Mouse (Mus musculus) megakaryocyte, adult 5-6 weeks (primary cell): ENCODE results near the gene Slc12a5. TPM values are rescaled to one million over a fixed set of nuclear protein-coding genes. Genes with fewer than 3 reads are reported as not detected.

Experiments
- ATAC-seq: 2 replicates; pipeline ENCODE4 v1.8.0; 2016; ENCODE audit warnings: mild to moderate bottlenecking, inconsistent platforms; ENCODE audit not compliant: poor library complexity, severe bottlenecking
- total RNA-seq, 2 experiments: library from RNA; stranded (forward) in 1 of 2; stranded (reverse) in 1 of 2; fragments of 153-499, 151-499 nt in 1 of 2; fragments of 221-1000, 200-1000 nt in 1 of 2; gene quantifications; 2 replicates each; pipeline versions ENCODE4 v1.2.3 to v1.2.4; 2015 to 2017

Slc12a5 gene
- total RNA-seq, 2 experiments from 2014 or later, result 0.48 to 0.91 TPM

DNA sequence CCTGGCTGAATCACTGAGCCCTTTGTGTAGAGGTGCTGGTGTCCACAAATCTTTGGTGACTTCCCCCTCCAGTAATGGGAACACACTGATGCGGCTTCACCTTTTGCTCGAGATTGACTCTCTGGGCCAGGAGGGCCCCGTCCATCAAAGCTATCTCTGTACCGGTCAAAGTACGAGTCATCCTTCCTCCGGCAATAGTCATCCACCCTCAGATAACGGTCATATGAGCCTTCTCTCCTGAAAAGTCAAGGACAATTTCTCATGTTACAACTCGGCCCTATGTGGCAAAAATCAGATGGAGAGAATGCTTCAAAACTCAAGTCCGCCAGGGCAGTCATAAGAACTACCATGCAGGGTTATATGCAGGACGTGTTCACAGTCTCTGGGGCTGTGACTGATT is 49.7 kb downstream of the Slc12a5 start:
- ATAC-seq, result no peak

DNA sequence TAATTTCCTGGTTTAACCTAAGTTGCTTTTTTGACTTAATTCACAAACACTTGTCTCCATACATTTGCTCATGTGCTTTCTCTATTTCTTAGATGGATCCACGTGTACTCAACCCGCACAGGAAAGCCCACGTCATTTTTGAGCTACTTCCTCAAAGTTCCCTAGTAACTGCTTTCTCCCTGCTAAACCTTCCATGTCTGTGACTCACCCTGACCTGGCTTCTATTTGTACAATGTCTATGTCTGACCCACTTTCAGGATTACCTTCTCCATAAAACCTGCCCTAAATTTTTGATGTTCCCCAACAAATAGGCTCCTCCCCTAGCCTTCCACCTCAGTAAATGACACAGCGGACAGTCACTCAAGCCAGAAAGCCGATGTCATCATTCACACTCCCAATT is 54.3 kb downstream of the Slc12a5 start:
- ATAC-seq, result no peak

DNA sequence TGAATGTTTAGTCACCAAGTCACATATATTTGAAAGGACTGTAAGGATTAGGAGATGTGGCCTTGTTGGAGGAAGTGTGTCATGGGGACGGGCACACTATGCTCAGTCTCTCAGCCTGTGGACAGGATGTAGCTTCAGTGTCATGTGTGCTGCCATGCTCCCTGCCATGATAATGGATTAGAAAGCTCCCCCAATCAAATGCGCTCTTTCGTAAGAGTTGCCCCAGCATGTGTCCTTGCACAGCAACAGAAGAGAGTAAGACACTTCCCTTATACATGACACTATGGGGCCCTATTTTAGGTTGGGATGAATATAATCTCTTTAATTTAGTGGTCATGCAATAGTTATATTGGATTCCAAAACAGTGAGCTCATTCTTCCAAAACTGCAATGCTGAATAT is 59.9 kb downstream of the Slc12a5 start:
- ATAC-seq, result no peak

DNA sequence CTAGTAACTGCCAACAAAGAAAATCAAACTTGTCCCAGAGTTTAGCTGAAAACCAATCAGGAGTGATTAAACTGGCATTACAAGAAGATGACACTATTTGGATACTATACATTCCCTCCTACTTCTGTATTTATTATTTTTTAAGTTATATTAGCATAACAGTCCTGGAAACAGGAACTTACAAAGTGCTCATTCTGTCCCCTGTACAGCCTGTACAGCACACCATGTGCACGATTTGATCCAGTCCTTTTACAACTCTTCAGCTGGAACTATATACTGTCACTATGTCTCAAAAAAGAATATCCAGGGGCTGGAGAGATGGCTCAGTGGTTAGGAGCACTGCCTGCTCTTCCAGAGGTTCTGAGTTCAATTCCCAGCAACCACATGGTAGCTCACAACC is 66.6 kb downstream of the Slc12a5 start:
- peak; percentile 57 for ATAC-seq

- ATAC-seq, result no peak
Observed at GRCm38 (mm10) chr2:165032533-165032932, 71.9 kb downstream of the Slc12a5 start.

DNA sequence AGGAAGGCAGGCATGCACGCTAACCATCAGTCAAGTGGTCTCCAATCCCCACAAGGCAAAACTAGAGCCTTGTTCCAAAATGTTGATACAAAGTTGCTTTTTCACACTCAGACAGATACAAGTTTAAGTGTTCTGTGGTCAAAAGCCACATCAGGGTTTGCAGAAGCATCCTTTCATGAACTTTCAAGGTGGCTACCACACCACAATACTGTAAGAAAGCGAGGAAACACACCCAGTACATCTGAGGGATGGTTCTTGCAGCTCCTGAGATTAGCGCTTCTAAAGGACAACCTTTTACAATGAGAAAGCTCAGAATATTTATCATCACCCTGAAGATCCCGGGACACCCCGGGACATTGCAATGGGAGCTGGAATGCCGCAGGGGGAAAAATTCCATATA is 72.7 kb downstream of the Slc12a5 start:
- no peak for ATAC-seq

DNA sequence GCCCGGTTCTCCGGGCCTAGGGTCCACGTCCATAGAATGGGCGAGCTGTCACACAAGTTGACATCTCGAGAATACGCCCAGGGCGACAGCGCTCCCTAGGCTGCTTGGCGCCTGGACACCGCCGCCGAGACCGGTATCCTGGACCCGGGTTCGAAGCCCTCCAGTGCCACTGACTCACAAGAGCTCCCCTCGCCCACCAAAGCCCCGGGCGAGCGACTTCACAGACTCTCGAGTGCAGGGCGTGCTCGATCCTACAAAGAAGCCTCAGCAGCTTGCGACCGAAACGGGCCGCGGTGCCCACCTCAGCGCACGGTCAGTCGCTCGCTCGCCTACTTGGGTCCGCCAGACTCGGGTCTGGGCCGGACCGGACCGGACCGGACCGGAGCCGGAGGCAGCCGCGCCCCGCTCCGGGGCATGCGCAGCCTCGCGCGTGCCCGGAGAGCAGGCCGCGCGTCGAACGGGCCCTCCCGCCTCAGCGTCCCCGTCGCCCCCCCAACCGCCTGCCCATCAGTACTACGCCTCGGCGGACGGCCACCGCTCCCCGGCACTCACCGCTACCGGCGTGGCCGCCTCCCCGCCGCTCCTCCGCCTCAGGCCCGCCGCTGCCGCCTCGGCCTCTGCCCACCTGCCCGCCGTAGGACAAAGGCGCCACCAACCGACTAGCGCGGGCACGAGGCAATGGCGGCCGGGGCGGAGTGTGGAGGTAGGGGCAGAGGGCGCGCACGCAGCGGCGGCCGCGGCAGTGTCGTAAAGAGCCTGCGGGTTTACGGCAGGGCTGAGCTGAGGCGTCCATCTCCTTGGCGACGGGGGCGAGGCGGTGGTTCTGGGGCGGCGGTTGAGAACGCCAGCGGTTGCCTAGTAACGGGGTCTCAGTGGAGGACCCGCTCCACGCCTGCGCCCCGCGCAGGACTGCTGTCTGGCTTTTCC is 73.8 kb downstream of the Slc12a5 start, which contains the start of gene Ncoa5:
Gene Ncoa5 (minus strand): TSS at position 737 of the 927 bp plus-strand sequence.
- ATAC-seq, result peak; percentile 99

DNA sequence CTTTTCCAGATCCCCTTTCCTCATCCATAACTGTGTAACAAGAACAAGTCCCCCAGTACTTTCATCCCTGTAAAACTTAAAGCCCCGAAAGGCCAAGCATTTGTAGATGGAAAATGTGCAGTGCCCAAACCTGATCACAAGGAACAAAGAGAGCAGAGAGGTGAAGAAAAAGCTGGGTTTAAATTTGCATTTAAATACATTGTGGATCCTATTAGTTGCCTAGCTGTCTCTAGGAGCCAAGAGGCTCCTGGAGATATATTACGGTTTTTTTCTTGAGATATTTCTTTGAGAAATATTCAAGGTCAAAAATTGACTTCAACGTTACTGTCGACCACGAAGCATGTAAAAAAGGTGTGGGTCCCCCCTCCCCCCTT is 74.4 kb downstream of the Slc12a5 start:
- ATAC-seq, result no peak

DNA sequence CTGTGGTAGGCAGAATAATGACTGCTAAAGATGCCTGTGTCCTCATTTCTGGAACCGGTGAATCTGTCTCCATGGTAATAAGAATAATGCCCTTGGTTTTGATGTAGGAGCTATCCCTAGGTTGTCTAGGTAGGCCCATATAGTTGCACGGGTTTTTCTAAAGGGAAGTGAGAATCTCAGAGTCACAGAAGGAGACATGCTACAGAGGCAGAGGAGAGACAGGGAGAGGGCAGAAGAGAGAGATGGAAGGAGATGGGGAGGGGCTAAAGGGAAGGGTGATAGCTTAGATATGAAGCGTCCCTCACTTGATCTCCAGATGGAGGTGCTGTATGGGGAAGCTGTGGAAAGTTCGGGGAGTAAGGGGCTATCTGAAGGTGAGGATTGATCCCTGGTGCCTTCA is 76.8 kb downstream of the Slc12a5 start:
- ATAC-seq, result no peak

GRCm38 (mm10) chr2:165042126-165042525 is 81.5 kb downstream of the Slc12a5 start:
- ATAC-seq, result no peak

DNA sequence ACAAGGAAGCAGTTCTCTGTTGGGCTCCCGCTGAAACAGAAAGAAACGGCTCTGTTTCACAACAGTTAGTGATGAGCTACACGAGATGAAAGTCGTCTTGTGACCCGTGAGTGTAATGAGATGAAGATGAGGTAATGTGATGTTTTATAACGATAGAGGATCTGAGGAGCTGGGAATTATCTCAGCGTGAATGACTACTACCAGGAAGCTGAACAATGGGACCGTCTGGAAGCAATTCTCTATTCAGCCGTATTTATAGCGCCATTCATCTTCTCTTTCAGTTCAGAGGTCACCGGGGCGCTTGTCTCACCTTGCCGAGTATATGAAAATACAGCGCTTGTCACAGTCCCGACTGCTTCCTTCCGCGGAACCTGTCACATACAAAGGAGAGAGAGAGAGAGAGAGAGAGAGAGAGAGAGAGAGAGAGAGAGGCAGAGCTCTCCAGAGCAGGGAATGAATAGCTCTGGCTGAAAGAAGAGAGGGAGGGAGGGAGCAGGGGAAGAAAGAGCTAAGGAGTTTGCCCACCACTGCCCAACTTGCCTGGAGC is 82.6 kb downstream of the Slc12a5 start:
- peak; percentile 51 for ATAC-seq

DNA sequence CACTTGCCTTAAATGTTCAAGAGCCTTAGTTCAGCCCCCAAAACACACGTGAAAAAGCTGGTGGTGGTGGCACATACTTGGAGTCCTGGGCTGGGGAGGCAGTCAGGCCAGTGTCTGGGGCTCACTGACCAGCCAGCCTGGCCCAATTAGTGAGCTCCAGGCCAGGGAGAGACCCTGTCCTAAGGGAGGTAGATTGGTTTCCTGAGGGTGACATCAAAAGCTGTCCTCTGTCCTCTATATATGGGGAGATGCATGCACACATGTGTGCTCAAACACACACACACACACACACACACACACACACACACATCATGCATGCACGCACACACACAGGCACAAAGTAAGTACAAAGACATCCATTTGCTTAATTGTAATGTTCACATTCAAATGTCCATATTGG is 83.1 kb downstream of the Slc12a5 start:
- ATAC-seq, result no peak

DNA sequence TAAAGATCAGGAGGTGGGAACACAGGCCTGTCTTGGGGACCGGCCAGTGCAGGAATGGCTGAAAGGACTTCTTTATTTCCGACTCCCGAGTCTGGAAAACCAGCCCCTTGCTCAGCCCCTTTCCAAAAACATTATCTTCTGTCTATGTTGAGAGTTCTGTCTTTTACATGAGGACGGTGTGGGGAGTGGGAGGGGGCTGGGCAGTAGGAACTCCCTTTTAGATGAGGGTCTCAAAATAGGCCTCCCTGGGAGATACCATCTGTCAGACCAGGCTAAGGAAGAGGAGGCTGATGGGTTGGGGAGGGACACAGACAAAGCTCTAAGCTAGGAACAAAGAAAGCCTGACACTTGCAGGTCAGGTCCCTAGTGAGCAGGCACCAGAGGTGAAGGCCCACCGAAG is 88.4 kb downstream of the Slc12a5 start:
- no peak for ATAC-seq

Other genes with a start within 250 kb of the Slc12a5 start
- not detected in 2 replicates for gene Spint5, start 245.5 kb upstream of the Slc12a5 start, total RNA-seq (2015)
- gene Spint5, start 245.5 kb upstream of the Slc12a5 start, total RNA-seq (2017), result not detected in 2 replicates
- 1.0 TPM in 1 of 2 replicates, not detected in the other for gene Wfdc3, start 214.9 kb upstream of the Slc12a5 start, total RNA-seq (2015)
- gene Wfdc3, start 214.9 kb upstream of the Slc12a5 start, total RNA-seq (2017), result not detected in 2 replicates
- 27.3 and 28.5 TPM in 2 replicates for gene Dnttip1, start 214.8 kb upstream of the Slc12a5 start, total RNA-seq (2015)
- gene Dnttip1, start 214.8 kb upstream of the Slc12a5 start, total RNA-seq (2017), result 18.5 and 27.0 TPM in 2 replicates
- 330 and 340 TPM in 2 replicates for gene Ube2c, start 190.9 kb upstream of the Slc12a5 start, total RNA-seq (2015)
- 228 and 247 TPM in 2 replicates for gene Ube2c, start 190.9 kb upstream of the Slc12a5 start, total RNA-seq (2017)
- gene Tnnc2, start 180.8 kb upstream of the Slc12a5 start, total RNA-seq (2015), result not detected in 2 replicates
- gene Tnnc2, start 180.8 kb upstream of the Slc12a5 start, total RNA-seq (2017), result not detected in 2 replicates
- 5.2 and 5.5 TPM in 2 replicates for gene Snx21, start 175.0 kb upstream of the Slc12a5 start, total RNA-seq (2015)
- 3.2 and 5.0 TPM in 2 replicates for gene Snx21, start 175.0 kb upstream of the Slc12a5 start, total RNA-seq (2017)
- 20.4 and 20.8 TPM in 2 replicates for gene Acot8, start 155.9 kb upstream of the Slc12a5 start, total RNA-seq (2015)
- gene Acot8, start 155.9 kb upstream of the Slc12a5 start, total RNA-seq (2017), result 28.8 and 28.9 TPM in 2 replicates
- gene Zswim3, start 155.7 kb upstream of the Slc12a5 start, total RNA-seq (2015), result 2.3 and 3.4 TPM in 2 replicates
- 1.7 and 3.4 TPM in 2 replicates for gene Zswim3, start 155.7 kb upstream of the Slc12a5 start, total RNA-seq (2017)
- 5.7 and 6.4 TPM in 2 replicates for gene Zswim1, start 138.1 kb upstream of the Slc12a5 start, total RNA-seq (2015)
- 2.9 TPM in 2 replicates for gene Zswim1, start 138.1 kb upstream of the Slc12a5 start, total RNA-seq (2017)
- gene Spata25, start 132.3 kb upstream of the Slc12a5 start, total RNA-seq (2015), result not detected in 2 replicates
- not detected in 2 replicates for gene Spata25, start 132.3 kb upstream of the Slc12a5 start, total RNA-seq (2017)
- 192 and 200 TPM in 2 replicates for gene Ctsa, start 127.9 kb upstream of the Slc12a5 start, total RNA-seq (2015)
- 224 and 228 TPM in 2 replicates for gene Ctsa, start 127.9 kb upstream of the Slc12a5 start, total RNA-seq (2017)
- 2.7 and 3.4 TPM in 2 replicates for gene Neurl2, start 127.3 kb upstream of the Slc12a5 start, total RNA-seq (2015)
- 1.6 and 1.8 TPM in 2 replicates for gene Neurl2, start 127.3 kb upstream of the Slc12a5 start, total RNA-seq (2017)
- gene Pltp, start 103.1 kb upstream of the Slc12a5 start, total RNA-seq (2015), result 3.8 and 7.1 TPM in 2 replicates
- gene Pltp, start 103.1 kb upstream of the Slc12a5 start, total RNA-seq (2017), result 1.8 and 3.6 TPM in 2 replicates
- gene Pcif1, start 81.5 kb upstream of the Slc12a5 start, total RNA-seq (2015), result 38.4 and 47.1 TPM in 2 replicates
- gene Pcif1, start 81.5 kb upstream of the Slc12a5 start, total RNA-seq (2017), result 31.2 and 33.4 TPM in 2 replicates
- 15.6 and 16.1 TPM in 2 replicates for gene Zfp335, start 49.0 kb upstream of the Slc12a5 start, total RNA-seq (2015)
- 9.4 and 10.0 TPM in 2 replicates for gene Zfp335, start 49.0 kb upstream of the Slc12a5 start, total RNA-seq (2017)
- 326 and 367 TPM in 2 replicates for gene Mmp9, start 20.0 kb upstream of the Slc12a5 start, total RNA-seq (2015)
- gene Mmp9, start 20.0 kb upstream of the Slc12a5 start, total RNA-seq (2017), result 217 and 317 TPM in 2 replicates
- gene Ncoa5, start 74.1 kb downstream of the Slc12a5 start, total RNA-seq (2015), result 9.3 and 9.8 TPM in 2 replicates
- 15.6 and 26.8 TPM in 2 replicates for gene Ncoa5, start 74.1 kb downstream of the Slc12a5 start, total RNA-seq (2017)
- gene Cd40, start 94.8 kb downstream of the Slc12a5 start, total RNA-seq (2015), result 12.9 and 17.0 TPM in 2 replicates
- gene Cd40, start 94.8 kb downstream of the Slc12a5 start, total RNA-seq (2017), result 21.7 and 22.5 TPM in 2 replicates
- gene 1700025C18Rik, start 129.9 kb downstream of the Slc12a5 start, total RNA-seq (2015), result not detected in 2 replicates
- not detected in 2 replicates for gene 1700025C18Rik, start 129.9 kb downstream of the Slc12a5 start, total RNA-seq (2017)